ENCODE assay signal across 14 mouse cellular contexts in genomic region chr11:54755148-54755664, GRCm38 (mm10). TPM values are rescaled to one million over a fixed set of nuclear protein-coding genes. Genes with fewer than 3 reads are reported as not detected.
DNase-seq lines count a peak whose midpoint lies in the region; ATAC-seq and TF ChIP-seq lines count a peak whose summit lies in the region.
"Had no signal": no experiment of that assay in that cellular context is flagged by ENCODE, and none has a peak within 500 bp of the region (broad histone marks: within the 10 kb centered on the region; RNA-seq: fewer than 3 reads in every experiment).

No protein-coding gene starts in this region.

- TF ChIP-seq EP300 in heart, adult 2 months (IDR thresholded peaks at IDR 0.05; ENCODE audit: insufficient read depth, low read depth, low read length), result 0 out of 2 replicates have a peak, but pooled peaks have one; percentile 17

- H3K9ac ChIP-seq in heart, adult 2 months (ENCODE audit: low read depth, low read length), result no peak overlapping the region
- no peak overlapping the region for H3K9ac ChIP-seq in heart, embryonic 11.5 days (ENCODE audit: low read depth, low read length)
- no peak overlapping the region for H3K9ac ChIP-seq in forebrain, embryonic 16.5 days (replicated peaks; ENCODE audit: low read depth, low read length)
- H3K9ac ChIP-seq in midbrain, embryonic 11.5 days (ENCODE audit: low read length), result peak overlapping the region; percentile 30

- H3K27ac ChIP-seq in heart, adult 2 months, result peak overlapping the region; percentile 80
- no peak overlapping the region for H3K27ac ChIP-seq in heart, embryonic 11.5 days (ENCODE audit: low read depth, low read length)
- peak overlapping the region; percentile 82 for H3K27ac ChIP-seq in bone marrow macrophage, adult 2 months (ENCODE audit: insufficient read depth, low read depth, low read length)
- peak overlapping the region; percentile 93 for H3K27ac ChIP-seq in forebrain, embryonic 16.5 days (ENCODE audit: low read length)
- H3K27ac ChIP-seq in midbrain, embryonic 11.5 days (ENCODE audit: low read depth, low read length), result peak overlapping the region; percentile 97

- ATAC-seq in heart, embryonic 11.5 days (replicated peaks; ENCODE audit: insufficient number of reproducible peaks, low FRiP score, low TSS enrichment), result no peak
- no peak for ATAC-seq in forebrain, embryonic 16.5 days
- ATAC-seq in midbrain, embryonic 11.5 days (ENCODE audit: low FRiP score), result 0 out of 2 replicates have a peak, but pooled peaks have one; percentile 19
- ATAC-seq: inflammation-experienced regulatory T-cells, adult 6 months had no signal

- no peak for DNase-seq in heart, adult 2 months
- peak; percentile 91 for DNase-seq in midbrain, embryonic 11.5 days (ENCODE audit: low spot score, missing footprints)
- DNase-seq in ovary, postnatal 14 days (ENCODE audit: low spot score), result no peak
- DNase-seq in thymus, postnatal 0 days (ENCODE audit: low spot score), result no peak
- no peak for DNase-seq in adrenal gland, postnatal 25 days
- DNase-seq: adrenal gland, adult 8-10 months; cerebellum, postnatal 25 days; gastrocnemius, postnatal 36 days; kidney, postnatal 4 days; thymus, postnatal 25 days had no signal

- intact Hi-C loops in heart, adult 2 months (cut with DNase I), result loop anchor here (1.0 to 2.0 kb wide), 2 partner anchors 20 to 50 kb away; no protein-coding TSS in a partner anchor

- H3K4me3 ChIP-seq in heart, adult 2 months, result no peak overlapping the region
- no peak overlapping the region for H3K4me3 ChIP-seq in heart, embryonic 11.5 days (ENCODE audit: low read depth, low read length)
- H3K4me3 ChIP-seq in bone marrow macrophage, adult 2 months (ENCODE audit: insufficient read depth, low read length), result no peak overlapping the region
- H3K4me3 ChIP-seq in forebrain, embryonic 16.5 days (replicated peaks; ENCODE audit: low read length), result no peak overlapping the region
- no peak overlapping the region for H3K4me3 ChIP-seq in midbrain, embryonic 11.5 days (ENCODE audit: low read depth, low read length)

- 35% methylated on average over 5 of the region's 5 CpGs for WGBS in heart, adult 2 months
- 85% methylated on average over 5 of the region's 5 CpGs for WGBS in heart, embryonic 11.5 days (ENCODE audit: insufficient replicate concordance)
- WGBS in forebrain, embryonic 16.5 days, result 26% methylated on average over 5 of the region's 5 CpGs
- 41% methylated on average over 5 of the region's 5 CpGs for WGBS in midbrain, embryonic 11.5 days

- H3K79me2 ChIP-seq in heart, adult 2 months (replicated peaks; ENCODE audit: control insufficient read depth, insufficient read depth, low read length), result peaks cover 4% of the 10 kb centered on the region; the same call in 1 of the 2 replicates

- H3K9me3 ChIP-seq in heart, embryonic 11.5 days (replicated peaks; ENCODE audit: control insufficient read depth, low read length), result no peaks in the 10 kb centered on the region
- no peaks in the 10 kb centered on the region for H3K9me3 ChIP-seq in forebrain, embryonic 16.5 days (ENCODE audit: control insufficient read depth, low read length)
- no peaks in the 10 kb centered on the region for H3K9me3 ChIP-seq in midbrain, embryonic 11.5 days (ENCODE audit: control insufficient read depth, low read length)

- H3K4me2 ChIP-seq in heart, embryonic 11.5 days, result no peak overlapping the region
- no peak overlapping the region for H3K4me2 ChIP-seq in forebrain, embryonic 16.5 days (ENCODE audit: low read length)
- H3K4me2 ChIP-seq in midbrain, embryonic 11.5 days, result peak overlapping the region; percentile 35; the same call in 1 of the 2 replicates

- TF ChIP-seq CTCF in heart, adult 2 months (IDR thresholded peaks at IDR 0.05), result no peak
- TF ChIP-seq CTCF in bone marrow macrophage, adult 2 months (IDR thresholded peaks at IDR 0.05; ENCODE audit: low read depth, low read length), result no peak

- peaks cover 35% of the 10 kb centered on the region for H3K36me3 ChIP-seq in heart, adult 2 months (ENCODE audit: control insufficient read depth, insufficient read depth, low read length)
- H3K36me3 ChIP-seq in heart, embryonic 11.5 days (ENCODE audit: control insufficient read depth, insufficient read depth, low read length), result no peaks in the 10 kb centered on the region
- peaks cover 5% of the 10 kb centered on the region; the same call in 1 of the 2 replicates for H3K36me3 ChIP-seq in forebrain, embryonic 16.5 days (ENCODE audit: control insufficient read depth, insufficient read depth)
- 0 out of 2 replicates have a peak, but pooled peaks cover 2% of the 10 kb centered on the region for H3K36me3 ChIP-seq in midbrain, embryonic 11.5 days (ENCODE audit: control insufficient read depth, insufficient read depth, low read length)

- H3K27me3 ChIP-seq in heart, adult 2 months (ENCODE audit: control insufficient read depth, insufficient read depth, low read length), result no peaks in the 10 kb centered on the region
- no peaks in the 10 kb centered on the region for H3K27me3 ChIP-seq in heart, embryonic 11.5 days (ENCODE audit: control insufficient read depth, insufficient read depth, low read length)
- no peaks in the 10 kb centered on the region for H3K27me3 ChIP-seq in forebrain, embryonic 16.5 days (replicated peaks; ENCODE audit: control insufficient read depth, insufficient read depth, low read length)
- no peaks in the 10 kb centered on the region for H3K27me3 ChIP-seq in midbrain, embryonic 11.5 days (ENCODE audit: control insufficient read depth, insufficient read depth, low read length)

- TF ChIP-seq POLR2A in heart, adult 2 months (IDR thresholded peaks at IDR 0.05; ENCODE audit: insufficient read depth, low read depth, low read length), result no peak
- TF ChIP-seq POLR2A in bone marrow macrophage, adult 2 months (IDR thresholded peaks at IDR 0.05; ENCODE audit: borderline replicate concordance, low read depth, low read length), result no peak

- H3K4me1 ChIP-seq in heart, adult 2 months (ENCODE audit: control insufficient read depth, insufficient read depth, low read length), result peaks cover 15% of the 10 kb centered on the region
- no peaks in the 10 kb centered on the region for H3K4me1 ChIP-seq in heart, embryonic 11.5 days (ENCODE audit: control insufficient read depth, insufficient read depth, low read length)
- H3K4me1 ChIP-seq in bone marrow macrophage, adult 2 months (ENCODE audit: control insufficient read depth, insufficient read depth, low read length), result peaks cover 30% of the 10 kb centered on the region
- peaks cover 35% of the 10 kb centered on the region for H3K4me1 ChIP-seq in forebrain, embryonic 16.5 days (replicated peaks; ENCODE audit: control insufficient read depth, insufficient read depth, low read length)
- H3K4me1 ChIP-seq in midbrain, embryonic 11.5 days (ENCODE audit: control insufficient read depth, insufficient read depth, low read length), result peaks cover 35% of the 10 kb centered on the region

RNA-seq across cellular contexts. Expression of gene Cdc42se2, which starts 32.3 kb away (rescaled TPM):
- total RNA-seq in heart, adult 2 months (2021), result 10 to 100 TPM; 22.0 to 23.3 TPM
- 24.7 and 41.3 TPM in 2 replicates for polyA plus RNA-seq in heart, adult 2 months (2012; rRNA removed)
- polyA plus RNA-seq in heart, embryonic 11.5 days (2014; fragmentation: Nextera tagmentation; extraction: Ambion mirVana), result 65.6 and 70.3 TPM in 2 replicates
- 126 and 128 TPM in 2 replicates for polyA plus RNA-seq in bone marrow macrophage, adult 2 months (2012; ENCODE audit: insufficient read depth, insufficient read length, missing spikeins)
- 184 and 205 TPM in 2 replicates for polyA plus RNA-seq in forebrain, embryonic 16.5 days (2015; fragmentation: Nextera tagmentation; extraction: Ambion mirVana)
- 259 and 281 TPM in 2 replicates for polyA plus RNA-seq in midbrain, embryonic 11.5 days (2014; fragmentation: Nextera tagmentation; extraction: Ambion mirVana)
- polyA plus RNA-seq in thymus, postnatal 0 days (2015; fragmentation: Nextera tagmentation; extraction: Ambion mirVana), result 144 and 158 TPM in 2 replicates
- 20.8 and 25.1 TPM in 2 replicates for total RNA-seq in adrenal gland, postnatal 25 days (2021)
